In genomic region chr5:29770935-29771334, GRCm38 (mm10) we compare ENCODE assay signal across 12 mouse cellular contexts. TPM values are rescaled to one million over a fixed set of nuclear protein-coding genes. Genes with fewer than 3 reads are reported as not detected.
DNase-seq lines count a peak whose midpoint lies in the region; ATAC-seq and TF ChIP-seq lines count a peak whose summit lies in the region.
"Had no signal": no experiment of that assay in that cellular context is flagged by ENCODE, and none has a peak within 500 bp of the region (broad histone marks: within the 10 kb centered on the region; RNA-seq: fewer than 3 reads in every experiment).

No protein-coding gene starts in this region.

- H3K9ac ChIP-seq in midbrain, postnatal 0 days (replicated peaks; ENCODE audit: low read length, poor library complexity, severe bottlenecking): no peak overlapping the region
- no peak overlapping the region for H3K9ac ChIP-seq in midbrain, embryonic 15.5 days

- no peak for ATAC-seq in midbrain, postnatal 0 days (ENCODE audit: low FRiP score)
- ATAC-seq in midbrain, embryonic 15.5 days (replicated peaks): no peak
- ATAC-seq: forebrain, embryonic 14.5 days had no signal

- no peak overlapping the region for H3K4me2 ChIP-seq in midbrain, postnatal 0 days (ENCODE audit: low read depth, low read length, poor library complexity, severe bottlenecking)
- no peak overlapping the region for H3K4me2 ChIP-seq in midbrain, embryonic 15.5 days

- WGBS in midbrain, postnatal 0 days: 86% methylated on average over 1 of the region's 1 CpGs
- 69% methylated on average over 1 of the region's 1 CpGs for WGBS in midbrain, embryonic 15.5 days

- H3K9me3 ChIP-seq in midbrain, postnatal 0 days (ENCODE audit: low read length): no peaks in the 10 kb centered on the region
- H3K9me3 ChIP-seq in midbrain, embryonic 15.5 days: no peaks in the 10 kb centered on the region

- TF ChIP-seq CTCF in midbrain, postnatal 0 days (IDR thresholded peaks at IDR 0.05): peak; percentile 64

- H3K27ac ChIP-seq in midbrain, postnatal 0 days (ENCODE audit: low read depth, low read length): no peak overlapping the region
- H3K27ac ChIP-seq in midbrain, embryonic 15.5 days: no peak overlapping the region

- peaks cover 15% of the 10 kb centered on the region; the same call in 1 of the 2 replicates for H3K36me3 ChIP-seq in midbrain, postnatal 0 days (ENCODE audit: insufficient read depth, low read length)
- H3K36me3 ChIP-seq in midbrain, embryonic 15.5 days (replicated peaks): peaks cover 6% of the 10 kb centered on the region; the same call in 1 of the 2 replicates
- no peaks in the 10 kb centered on the region for H3K36me3 ChIP-seq in splenic B cell, adult 2 months (ENCODE audit: control insufficient read depth, insufficient read depth, low read length, poor library complexity, severe bottlenecking)

- H3K27me3 ChIP-seq in midbrain, postnatal 0 days (ENCODE audit: insufficient read depth, low read length): no peaks in the 10 kb centered on the region
- no peaks in the 10 kb centered on the region for H3K27me3 ChIP-seq in midbrain, embryonic 15.5 days (replicated peaks)
- no peaks in the 10 kb centered on the region for H3K27me3 ChIP-seq in splenic B cell, adult 2 months (ENCODE audit: control insufficient read depth, insufficient read depth, low read length, poor library complexity, severe bottlenecking)

- H3K4me3 ChIP-seq in midbrain, postnatal 0 days (ENCODE audit: low read depth, low read length): no peak overlapping the region
- H3K4me3 ChIP-seq in midbrain, embryonic 15.5 days: no peak overlapping the region

- DNase-seq in heart, postnatal 4 days: peak; percentile 35
- no peak for DNase-seq in heart, adult 18-20 months
- DNase-seq in midbrain, postnatal 0 days (ENCODE audit: low spot score): peak; percentile 19
- peak; percentile 6 for DNase-seq in c-Kit-positive CD71-positive TER-119-positive erythroid progenitor cells, embryonic 14.5 days (ENCODE audit: low spot score)
- peak; percentile 28 for DNase-seq in splenic B cell, adult 2 months (ENCODE audit: low read depth, low spot score)
- no peak for DNase-seq in gastrocnemius, postnatal 25 days
- DNase-seq in testis, postnatal 10 days (ENCODE audit: low spot score): no peak
- DNase-seq: heart, postnatal 36 days; thymus, adult 18-20 months had no signal

- H3K4me1 ChIP-seq in midbrain, postnatal 0 days (ENCODE audit: insufficient read depth, low read length): no peaks in the 10 kb centered on the region
- no peaks in the 10 kb centered on the region for H3K4me1 ChIP-seq in midbrain, embryonic 15.5 days

RNA-seq across cellular contexts. Expression of gene Gm5129, which starts 35.2 kb away (rescaled TPM):
- not detected for total RNA-seq in heart, postnatal 4 days (2021)
- 1 to 10 TPM in 1 of 2 experiments, not detected in 1; 1.3 TPM for total RNA-seq in heart, adult 18-20 months (2021)
- not detected in 2 replicates for total RNA-seq in midbrain, postnatal 0 days (2014; rRNA removed)
- not detected in 2 replicates for polyA plus RNA-seq in midbrain, postnatal 0 days (2015; fragmentation: Nextera tagmentation; extraction: Ambion mirVana)
- polyA plus RNA-seq in midbrain, embryonic 15.5 days (2015; fragmentation: Nextera tagmentation; extraction: Ambion mirVana): not detected in 2 replicates
- not detected for total RNA-seq in gastrocnemius, postnatal 25 days (2021)
- polyA plus RNA-seq: forebrain, embryonic 14.5 days; large intestine, adult 2 months had no signal

RNA-seq across cellular contexts. Expression of gene Dnajb6, which starts 35.4 kb away (rescaled TPM):
- 10 to 100 TPM; 73.3 to 79.0 TPM for total RNA-seq in heart, postnatal 4 days (2021)
- total RNA-seq in heart, adult 18-20 months (2021): 10 to 100 TPM; 72.3 to 75.7 TPM
- 183 and 253 TPM in 2 replicates for total RNA-seq in midbrain, postnatal 0 days (2014; rRNA removed)
- polyA plus RNA-seq in midbrain, postnatal 0 days (2015; fragmentation: Nextera tagmentation; extraction: Ambion mirVana): 347 and 362 TPM in 2 replicates
- polyA plus RNA-seq in midbrain, embryonic 15.5 days (2015; fragmentation: Nextera tagmentation; extraction: Ambion mirVana): 280 and 308 TPM in 2 replicates
- 10 to 100 TPM; 61.5 to 70.9 TPM for total RNA-seq in gastrocnemius, postnatal 25 days (2021)

Comparison
In these comparisons a context has a peak if more than half of its experiments do, and no peak if none do; other contexts are left out.
1. DNase-seq: peak in heart, postnatal 4 days (single experiment), midbrain, postnatal 0 days (single experiment), c-Kit-positive CD71-positive TER-119-positive erythroid progenitor cells, embryonic 14.5 days (single experiment) and splenic B cell, adult 2 months (single experiment); none in heart, adult 18-20 months (0 of 2), gastrocnemius, postnatal 25 days (single experiment) and testis, postnatal 10 days (single experiment).